Comparison of ENCODE assay signal across 13 mouse cellular contexts in genomic region chr12:48645910-48646309, GRCm38 (mm10).
DNase-seq lines count a peak whose midpoint lies in the region; ATAC-seq and TF ChIP-seq lines count a peak whose summit lies in the region.
"Had no signal": no experiment of that assay in that cellular context is flagged by ENCODE, and none has a peak within 500 bp of the region (broad histone marks: within the 10 kb centered on the region; RNA-seq: fewer than 3 reads in every experiment).

No protein-coding gene starts in this region.

- H3K27ac ChIP-seq in hindbrain, embryonic 16.5 days (ENCODE audit: low read depth, low read length) = no peak overlapping the region
- H3K27ac ChIP-seq in hindbrain, embryonic 10.5 days = no peak overlapping the region
- H3K27ac ChIP-seq in neural tube, embryonic 11.5 days (ENCODE audit: low read depth, low read length) = no peak overlapping the region
- H3K27ac ChIP-seq in stomach, postnatal 0 days (replicated peaks) = no peak overlapping the region
- H3K27ac ChIP-seq: stomach, embryonic 15.5 days had no signal

- no peak for TF ChIP-seq EP300 in stomach, postnatal 0 days (optimal IDR thresholded peaks at IDR 0.05)

- no peak overlapping the region for H3K9ac ChIP-seq in hindbrain, embryonic 16.5 days (ENCODE audit: low read depth, low read length)
- no peak overlapping the region for H3K9ac ChIP-seq in neural tube, embryonic 11.5 days (ENCODE audit: low read length)
- no peak overlapping the region for H3K9ac ChIP-seq in stomach, postnatal 0 days (ENCODE audit: low read length)
- H3K9ac ChIP-seq: stomach, embryonic 15.5 days had no signal

- no peak overlapping the region for H3K4me2 ChIP-seq in hindbrain, embryonic 16.5 days (ENCODE audit: low read length)
- H3K4me2 ChIP-seq in neural tube, embryonic 11.5 days (ENCODE audit: low read depth) = no peak overlapping the region
- H3K4me2 ChIP-seq in stomach, postnatal 0 days (replicated peaks; ENCODE audit: low read depth) = no peak overlapping the region
- H3K4me2 ChIP-seq: stomach, embryonic 15.5 days had no signal

- no peaks in the 10 kb centered on the region for H3K9me3 ChIP-seq in hindbrain, embryonic 16.5 days (ENCODE audit: control insufficient read depth, low read length)
- H3K9me3 ChIP-seq in hindbrain, embryonic 10.5 days = no peaks in the 10 kb centered on the region
- H3K9me3 ChIP-seq in neural tube, embryonic 11.5 days (ENCODE audit: control insufficient read depth, low read length) = no peaks in the 10 kb centered on the region
- H3K9me3 ChIP-seq in stomach, postnatal 0 days (ENCODE audit: control insufficient read depth, low read length) = no peaks in the 10 kb centered on the region
- H3K9me3 ChIP-seq: stomach, embryonic 15.5 days had no signal

- DNase-seq in hindbrain, embryonic 10.5 days (ENCODE audit: low spot score) = no peak
- peak; percentile 12 for DNase-seq in neural tube, embryonic 11.5 days (ENCODE audit: low spot score)
- no peak for DNase-seq in neural tube, embryonic 10.5 days (ENCODE audit: extremely low spot score, low spot score)
- DNase-seq in brain, embryonic 18.5 days (ENCODE audit: low read depth, low spot score) = peak; percentile 30
- no peak for DNase-seq in stomach, postnatal 0 days (ENCODE audit: low spot score)
- DNase-seq in frontal cortex, postnatal 14 days (ENCODE audit: low spot score in 2 of 2) = no peak
- DNase-seq: cerebellum, postnatal 36 days; heart, postnatal 4 days; lung, postnatal 10 days; thymus, postnatal 36 days had no signal

- no peaks in the 10 kb centered on the region for H3K4me1 ChIP-seq in hindbrain, embryonic 16.5 days (ENCODE audit: control insufficient read depth, insufficient read depth, low read depth, low read length)
- no peaks in the 10 kb centered on the region for H3K4me1 ChIP-seq in hindbrain, embryonic 10.5 days (replicated peaks)
- H3K4me1 ChIP-seq in neural tube, embryonic 11.5 days (ENCODE audit: control insufficient read depth, insufficient read depth, low read length) = no peaks in the 10 kb centered on the region
- H3K4me1 ChIP-seq in stomach, postnatal 0 days (replicated peaks; ENCODE audit: control insufficient read depth, insufficient read depth) = no peaks in the 10 kb centered on the region
- H3K4me1 ChIP-seq: stomach, embryonic 15.5 days had no signal

- no peaks in the 10 kb centered on the region for H3K36me3 ChIP-seq in hindbrain, embryonic 16.5 days (ENCODE audit: control insufficient read depth, insufficient read depth, low read length)
- H3K36me3 ChIP-seq in hindbrain, embryonic 10.5 days = no peaks in the 10 kb centered on the region
- H3K36me3 ChIP-seq in neural tube, embryonic 11.5 days (ENCODE audit: control insufficient read depth, insufficient read depth, low read length) = no peaks in the 10 kb centered on the region
- no peaks in the 10 kb centered on the region for H3K36me3 ChIP-seq in stomach, postnatal 0 days (ENCODE audit: control insufficient read depth, insufficient read depth, low read length)
- H3K36me3 ChIP-seq: stomach, embryonic 15.5 days had no signal

- H3K4me3 ChIP-seq in hindbrain, embryonic 16.5 days (ENCODE audit: low read length) = no peak overlapping the region
- no peak overlapping the region for H3K4me3 ChIP-seq in hindbrain, embryonic 10.5 days
- H3K4me3 ChIP-seq in neural tube, embryonic 11.5 days (ENCODE audit: low read depth, low read length) = no peak overlapping the region
- H3K4me3 ChIP-seq in stomach, postnatal 0 days (ENCODE audit: low read depth, low read length) = no peak overlapping the region
- H3K4me3 ChIP-seq: erythroblast, embryonic 14.5 days; stomach, embryonic 15.5 days had no signal

- TF ChIP-seq CTCF in stomach, postnatal 0 days (IDR thresholded peaks at IDR 0.05; ENCODE audit: low read depth) = peak; percentile 30; the same call in 1 of the 2 replicates

- 44% methylated on average over 7 of the region's 7 CpGs for WGBS in hindbrain, embryonic 16.5 days
- WGBS in hindbrain, embryonic 10.5 days = 56% methylated on average over 7 of the region's 7 CpGs
- 58% methylated on average over 7 of the region's 7 CpGs for WGBS in neural tube, embryonic 11.5 days
- 42% methylated on average over 7 of the region's 7 CpGs for WGBS in stomach, postnatal 0 days

- no peaks in the 10 kb centered on the region for H3K27me3 ChIP-seq in hindbrain, embryonic 16.5 days (replicated peaks; ENCODE audit: control insufficient read depth, insufficient read depth, low read length)
- no peaks in the 10 kb centered on the region for H3K27me3 ChIP-seq in hindbrain, embryonic 10.5 days (ENCODE audit: insufficient read depth, poor library complexity, severe bottlenecking)
- H3K27me3 ChIP-seq in neural tube, embryonic 11.5 days (ENCODE audit: control insufficient read depth, insufficient read depth, low read length) = no peaks in the 10 kb centered on the region
- H3K27me3 ChIP-seq in stomach, postnatal 0 days (ENCODE audit: control insufficient read depth, insufficient read depth, low read length) = no peaks in the 10 kb centered on the region
- H3K27me3 ChIP-seq: stomach, embryonic 15.5 days had no signal

- ATAC-seq in hindbrain, embryonic 16.5 days = peak; percentile 56; the same call in 1 of the 2 replicates
- no peak for ATAC-seq in neural tube, embryonic 11.5 days (ENCODE audit: insufficient read depth, low FRiP score, low TSS enrichment)
- ATAC-seq in stomach, postnatal 0 days (ENCODE audit: low FRiP score, low TSS enrichment) = no peak

Comparison
In these comparisons a context has a peak if more than half of its experiments do, and no peak if none do; other contexts are left out.
1. DNase-seq: peak in neural tube, embryonic 11.5 days (single experiment) and brain, embryonic 18.5 days (single experiment); none in hindbrain, embryonic 10.5 days (single experiment), neural tube, embryonic 10.5 days (single experiment), stomach, postnatal 0 days (single experiment) and frontal cortex, postnatal 14 days (0 of 2).